Mouse (Mus musculus) testis, adult 2 months (tissue): ENCODE results near the gene Dbnl.

ENCODE experiments used
- CTCF ChIP-seq: fragments of 200-500 bp; IDR thresholded peaks from 2 replicates; pipeline ENCODE4 v1.5.1; 2012; ENCODE audit warnings: low read depth, mild to moderate bottlenecking, inconsistent platforms, low read length, moderate library complexity; ENCODE audit not compliant: control insufficient read depth, insufficient read depth, insufficient replicate concordance
- POLR2A ChIP-seq: fragments of 200-500 bp; IDR thresholded peaks from 2 replicates; pipeline ENCODE4 v1.6.1; 2012; ENCODE audit warnings: low read depth, mild to moderate bottlenecking, inconsistent platforms, low read length, moderate library complexity; ENCODE audit not compliant: control insufficient read depth

GRCm38 (mm10) chr11:5825432-5825831 is 37.1 kb downstream of the Dbnl start:
- TF ChIP-seq POLR2A (no peak), CTCF (no peak)
